Mouse (Mus musculus): Measurements from ENCODE around the gene Fbxo34. TPM values are rescaled to one million over a fixed set of nuclear protein-coding genes. Genes with fewer than 3 reads are reported as not detected.

Gene Fbxo34
- polyA plus RNA-seq, 1 experiment, result 33.1 TPM

GRCm38 (mm10) chr14:47515636-47516035, 65.4 kb downstream of the Fbxo34 start:
- no peak overlapping the region for H3K4me3 ChIP-seq (ENCODE audit: low read depth, low read length)
- WGBS, result 75% methylated on average over 8 of the region's 8 CpGs
- H3K4me1 ChIP-seq (ENCODE audit: control insufficient read depth, insufficient read depth, insufficient read length, low read length), result peaks cover 9% of the 10 kb centered on the region
- TF ChIP-seq POLR2A (IDR thresholded peaks at IDR 0.05; ENCODE audit: low read depth, low read length) (no peak), CTCF (IDR thresholded peaks at IDR 0.05; ENCODE audit: extremely low read depth, insufficient read length, insufficient replicate concordance, low read depth, low read length) (peak; percentile 47; the same call in 1 of the 2 replicates)
- no peaks in the 10 kb centered on the region for H3K27me3 ChIP-seq (ENCODE audit: control insufficient read depth, insufficient read depth, low read length)
- H3K36me3 ChIP-seq (ENCODE audit: control insufficient read depth, insufficient read depth, low read length), result 0 out of 2 replicates have a peak, but pooled peaks cover 1% of the 10 kb centered on the region
- peak overlapping the region; percentile 95 for H3K27ac ChIP-seq (ENCODE audit: insufficient read depth, low read depth, low read length)

- TF ChIP-seq CTCF (IDR thresholded peaks at IDR 0.05; ENCODE audit: extremely low read depth, insufficient read length, insufficient replicate concordance, low read depth, low read length) (no peak), POLR2A (IDR thresholded peaks at IDR 0.05; ENCODE audit: low read depth, low read length) (no peak)
- WGBS, result 71% methylated on average over 6 of the region's 6 CpGs
- peaks cover 6% of the 10 kb centered on the region for H3K4me1 ChIP-seq (ENCODE audit: control insufficient read depth, insufficient read depth, insufficient read length, low read length)
- 0 out of 2 replicates have a peak, but pooled peaks cover 1% of the 10 kb centered on the region for H3K36me3 ChIP-seq (ENCODE audit: control insufficient read depth, insufficient read depth, low read length)
- no peak overlapping the region for H3K4me3 ChIP-seq (ENCODE audit: low read depth, low read length)
- H3K27me3 ChIP-seq (ENCODE audit: control insufficient read depth, insufficient read depth, low read length), result no peaks in the 10 kb centered on the region
- H3K27ac ChIP-seq (ENCODE audit: insufficient read depth, low read depth, low read length), result no peak overlapping the region
Measured at GRCm38 (mm10) chr14:47516755-47517154, 66.5 kb downstream of the Fbxo34 start.

GRCm38 (mm10) chr14:47518619-47519018, 68.4 kb downstream of the Fbxo34 start:
- no peak overlapping the region for H3K27ac ChIP-seq (ENCODE audit: insufficient read depth, low read depth, low read length)
- H3K4me1 ChIP-seq (ENCODE audit: control insufficient read depth, insufficient read depth, insufficient read length, low read length), result peaks cover 10% of the 10 kb centered on the region
- no peaks in the 10 kb centered on the region for H3K27me3 ChIP-seq (ENCODE audit: control insufficient read depth, insufficient read depth, low read length)
- TF ChIP-seq CTCF (IDR thresholded peaks at IDR 0.05; ENCODE audit: extremely low read depth, insufficient read length, insufficient replicate concordance, low read depth, low read length), result no peak
- no peak for TF ChIP-seq POLR2A (IDR thresholded peaks at IDR 0.05; ENCODE audit: low read depth, low read length)
- H3K4me3 ChIP-seq (ENCODE audit: low read depth, low read length), result no peak overlapping the region
- 32% methylated on average over 6 of the region's 6 CpGs for WGBS
- 0 out of 2 replicates have a peak, but pooled peaks cover 1% of the 10 kb centered on the region for H3K36me3 ChIP-seq (ENCODE audit: control insufficient read depth, insufficient read depth, low read length)

- H3K36me3 ChIP-seq (ENCODE audit: control insufficient read depth, insufficient read depth, low read length), result peaks cover 1% of the 10 kb centered on the region; the same call in 1 of the 2 replicates
- H3K27ac ChIP-seq (ENCODE audit: insufficient read depth, low read depth, low read length), result no peak overlapping the region
- peaks cover 13% of the 10 kb centered on the region for H3K4me1 ChIP-seq (ENCODE audit: control insufficient read depth, insufficient read depth, insufficient read length, low read length)
- TF ChIP-seq CTCF (IDR thresholded peaks at IDR 0.05; ENCODE audit: extremely low read depth, insufficient read length, insufficient replicate concordance, low read depth, low read length) (no peak), POLR2A (IDR thresholded peaks at IDR 0.05; ENCODE audit: low read depth, low read length) (no peak)
- 88% methylated on average over 13 of the region's 13 CpGs for WGBS
- no peak overlapping the region for H3K4me3 ChIP-seq (ENCODE audit: low read depth, low read length)
- no peaks in the 10 kb centered on the region for H3K27me3 ChIP-seq (ENCODE audit: control insufficient read depth, insufficient read depth, low read length)
Measured at GRCm38 (mm10) chr14:47520751-47521449, 70.7 kb downstream of the Fbxo34 start.

GRCm38 (mm10) chr14:47521609-47522008, 71.4 kb downstream of the Fbxo34 start:
- WGBS, result 96% methylated on average over 1 of the region's 1 CpGs
- H3K36me3 ChIP-seq (ENCODE audit: control insufficient read depth, insufficient read depth, low read length), result peaks cover 5% of the 10 kb centered on the region
- H3K4me1 ChIP-seq (ENCODE audit: control insufficient read depth, insufficient read depth, insufficient read length, low read length), result peaks cover 13% of the 10 kb centered on the region
- no peak overlapping the region for H3K27ac ChIP-seq (ENCODE audit: insufficient read depth, low read depth, low read length)
- TF ChIP-seq CTCF (IDR thresholded peaks at IDR 0.05; ENCODE audit: extremely low read depth, insufficient read length, insufficient replicate concordance, low read depth, low read length), result no peak
- no peaks in the 10 kb centered on the region for H3K27me3 ChIP-seq (ENCODE audit: control insufficient read depth, insufficient read depth, low read length)
- no peak overlapping the region for H3K4me3 ChIP-seq (ENCODE audit: low read depth, low read length)

- Histone ChIP-seq H3K36me3 (ENCODE audit: control insufficient read depth, insufficient read depth, low read length) (peaks cover 10% of the 10 kb centered on the region), H3K27me3 (ENCODE audit: control insufficient read depth, insufficient read depth, low read length) (no peaks in the 10 kb centered on the region), H3K27ac (ENCODE audit: insufficient read depth, low read depth, low read length) (no peak overlapping the region), H3K4me1 (ENCODE audit: control insufficient read depth, insufficient read depth, insufficient read length, low read length) (peaks cover 14% of the 10 kb centered on the region), H3K4me3 (ENCODE audit: low read depth, low read length) (no peak overlapping the region)
- 18% methylated on average over 7 of the region's 7 CpGs for WGBS
- TF ChIP-seq CTCF (IDR thresholded peaks at IDR 0.05; ENCODE audit: extremely low read depth, insufficient read length, insufficient replicate concordance, low read depth, low read length) (no peak), POLR2A (IDR thresholded peaks at IDR 0.05; ENCODE audit: low read depth, low read length) (no peak)
Measured at GRCm38 (mm10) chr14:47522301-47522700, 72.1 kb downstream of the Fbxo34 start.

GRCm38 (mm10) chr14:47525374-47525773, 75.2 kb downstream of the Fbxo34 start:
- peaks cover 16% of the 10 kb centered on the region; the same call in 1 of the 2 replicates for H3K4me1 ChIP-seq (ENCODE audit: control insufficient read depth, insufficient read depth, insufficient read length, low read length)
- TF ChIP-seq CTCF (IDR thresholded peaks at IDR 0.05; ENCODE audit: extremely low read depth, insufficient read length, insufficient replicate concordance, low read depth, low read length) (no peak), POLR2A (IDR thresholded peaks at IDR 0.05; ENCODE audit: low read depth, low read length) (no peak)
- peaks cover 10% of the 10 kb centered on the region for H3K36me3 ChIP-seq (ENCODE audit: control insufficient read depth, insufficient read depth, low read length)
- H3K4me3 ChIP-seq (ENCODE audit: low read depth, low read length), result no peak overlapping the region
- no peak overlapping the region for H3K27ac ChIP-seq (ENCODE audit: insufficient read depth, low read depth, low read length)
- WGBS, result 72% methylated on average over 8 of the region's 8 CpGs
- no peaks in the 10 kb centered on the region for H3K27me3 ChIP-seq (ENCODE audit: control insufficient read depth, insufficient read depth, low read length)

Measured in small intestine, adult 2 months (tissue).